Mouse (Mus musculus) limb, embryonic 13.5 days (tissue): ENCODE measurements around the gene AA467197. TPM values are rescaled to one million over a fixed set of nuclear protein-coding genes. Genes with fewer than 3 reads are reported as not detected.

Experiments used
- ATAC-seq: fragments of 200-750 bp; cut with Nextera tagmentation; 2 replicates; pipeline ENCODE4 v1.8.0; 2017; ENCODE audit warnings: low read depth, moderate number of reproducible peaks, moderate TSS enrichment; ENCODE audit not compliant: low FRiP score
- H3K27ac ChIP-seq: fragments of 300-500 bp; sonication (generic); 2 replicates; pipeline ENCODE4 v1.5.1; 2015; ENCODE audit warnings: inconsistent platforms, mild to moderate bottlenecking, moderate library complexity
- H3K27me3 ChIP-seq: fragments of 300-500 bp; sonication (generic); 2 replicates; pipeline ENCODE4 v1.6.1; 2015; ENCODE audit warnings: mild to moderate bottlenecking, inconsistent platforms
- H3K36me3 ChIP-seq: fragments of 300-500 bp; sonication (generic); 2 replicates; pipeline ENCODE4 v1.6.1; 2015; ENCODE audit warnings: inconsistent platforms, mild to moderate bottlenecking, moderate library complexity
- H3K4me1 ChIP-seq: fragments of 300-500 bp; sonication (generic); 2 replicates; pipeline ENCODE4 v1.6.1; 2015; ENCODE audit warnings: inconsistent platforms
- H3K4me2 ChIP-seq: fragments of 300-500 bp; sonication (generic); replicated peaks from 2 replicates; pipeline ENCODE4 v1.6.1; 2015; ENCODE audit warnings: inconsistent platforms, mild to moderate bottlenecking, moderate library complexity
- H3K4me3 ChIP-seq: fragments of 300-500 bp; sonication (generic); 2 replicates; pipeline ENCODE4 v1.5.1; 2015; ENCODE audit warnings: moderate library complexity, mild to moderate bottlenecking, inconsistent platforms
- H3K9ac ChIP-seq: fragments of 300-500 bp; sonication (generic); 2 replicates; pipeline ENCODE4 v1.6.1; 2015; ENCODE audit warnings: mild to moderate bottlenecking, inconsistent platforms
- H3K9me3 ChIP-seq: fragments of 300-500 bp; sonication (generic); 2 replicates; pipeline ENCODE4 v1.6.1; 2016; ENCODE audit warnings: inconsistent platforms
- WGBS: fragments of 180-500 bp; shearing (Covaris S2); methylation state at CpG from one replicate; pipeline ENCODE4 v1.1.7; 2015; 5-methylcytosine and 5-hydroxymethylcytosine counted together
- microRNA counts: library from miRNA; unstranded; fragments of <30 nt; microRNA quantifications from one replicate; lab custom pipeline; 2016
- microRNA-seq: library from miRNA; unstranded; fragments of <30 nt; microRNA quantifications from one replicate; pipeline ENCODE4, GENCODE M21; 2016
- polyA plus RNA-seq: library from polyadenylated mRNA; unstranded; fragments of >200 nt; fragmentation: Nextera tagmentation; extraction: Ambion mirVana; gene quantifications from 2 replicates; pipeline ENCODE4 v1.2.1, GENCODE M21; 2015

AA467197 gene
- polyA plus RNA-seq, 1 experiment from 2014 or later = 0.62 TPM

DNA sequence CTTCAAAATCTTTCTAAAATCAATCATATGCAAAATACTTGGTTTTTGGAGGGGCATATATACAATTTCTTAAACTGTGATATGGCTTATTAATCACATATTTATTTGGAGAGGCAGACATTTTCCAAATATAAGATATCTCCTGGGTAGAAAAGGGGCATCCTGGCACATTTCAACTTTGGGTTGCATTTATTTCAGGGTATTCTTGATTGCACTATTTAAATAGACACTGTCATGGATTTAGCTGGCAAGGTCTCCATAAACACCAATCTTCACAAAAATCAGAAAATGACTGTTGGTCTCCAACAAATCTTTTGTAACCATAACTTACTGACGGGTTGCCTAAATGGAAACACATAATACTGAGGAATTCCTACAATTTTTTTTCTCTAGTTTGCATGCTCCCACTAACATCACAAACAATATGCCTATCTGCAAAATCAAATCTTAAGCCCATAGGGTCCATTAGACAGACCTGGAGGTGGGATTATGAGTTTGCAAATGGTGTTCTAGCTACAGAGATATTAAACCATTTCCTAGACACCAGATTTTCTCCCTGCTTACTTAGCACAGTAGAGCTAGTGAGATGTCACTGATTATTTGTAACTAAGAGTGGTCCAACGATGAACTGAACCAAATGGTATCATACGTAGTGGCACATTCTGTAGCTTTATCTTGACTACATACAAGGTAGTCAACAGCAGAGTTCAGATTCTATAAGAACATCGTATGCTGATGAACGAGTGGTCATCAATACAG, 44.8 kb downstream of the AA467197 start:
- H3K4me2 ChIP-seq = no peak overlapping the region
- ATAC-seq = peak; percentile 40; the same call in 1 of the 2 replicates
- H3K36me3 ChIP-seq = peaks cover 6% of the 10 kb centered on the region; the same call in 1 of the 2 replicates
- H3K9me3 ChIP-seq = peaks cover 10% of the 10 kb centered on the region
- no peak overlapping the region for H3K9ac ChIP-seq
- H3K27me3 ChIP-seq = no peaks in the 10 kb centered on the region
- no peak overlapping the region for H3K27ac ChIP-seq
- 84% methylated on average over 5 of the region's 5 CpGs for WGBS
- H3K4me3 ChIP-seq = no peak overlapping the region
- H3K4me1 ChIP-seq = no peaks in the 10 kb centered on the region

DNA sequence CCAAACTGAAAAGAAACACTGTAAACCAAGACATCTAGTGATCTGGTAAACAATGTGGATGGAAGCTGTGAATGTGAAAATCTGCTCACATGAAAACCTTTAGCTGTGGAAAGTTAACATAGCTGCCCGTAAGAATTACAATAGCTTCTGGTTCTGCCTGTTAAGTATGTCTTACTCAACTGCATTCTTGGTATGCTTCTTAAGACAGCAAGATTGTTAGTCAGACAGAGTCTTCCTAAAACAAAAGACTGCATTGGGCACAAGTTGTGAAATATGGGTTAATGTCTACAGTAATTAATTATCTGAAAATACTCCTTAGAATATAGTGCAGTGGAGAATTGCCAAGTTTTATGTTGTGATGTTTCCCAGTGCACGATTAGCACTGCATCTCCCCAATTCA, 45.7 kb downstream of the AA467197 start:
- ATAC-seq = no peak
- 89% methylated on average over 2 of the region's 2 CpGs for WGBS
- Histone ChIP-seq H3K36me3 (peaks cover 6% of the 10 kb centered on the region; the same call in 1 of the 2 replicates), H3K27me3 (no peaks in the 10 kb centered on the region), H3K4me1 (no peaks in the 10 kb centered on the region), H3K9ac (no peak overlapping the region), H3K4me2 (no peak overlapping the region), H3K9me3 (peaks cover 10% of the 10 kb centered on the region), H3K27ac (no peak overlapping the region), H3K4me3 (no peak overlapping the region)

DNA sequence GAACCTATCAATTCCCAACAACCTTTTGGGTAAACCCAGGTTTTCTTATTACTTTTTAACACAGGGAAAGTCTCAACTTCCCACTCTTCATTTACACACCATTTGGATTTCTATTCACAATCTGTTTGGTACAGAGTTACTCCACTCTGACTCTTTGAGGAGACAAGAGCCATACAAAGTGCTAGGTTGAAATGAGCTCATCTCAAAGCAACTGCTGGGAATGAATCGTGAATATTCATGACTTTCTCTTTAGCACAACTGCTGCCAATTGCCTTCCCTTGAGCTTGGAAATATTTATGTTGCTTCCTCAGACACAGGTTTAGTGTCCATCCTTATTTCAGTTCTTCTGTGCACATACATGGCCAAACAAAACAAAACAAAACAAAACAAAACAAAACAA, 46.9 kb downstream of the AA467197 start:
- Histone ChIP-seq H3K27ac (no peak overlapping the region), H3K36me3 (peaks cover 6% of the 10 kb centered on the region; the same call in 1 of the 2 replicates), H3K4me2 (no peak overlapping the region), H3K27me3 (no peaks in the 10 kb centered on the region), H3K4me1 (no peaks in the 10 kb centered on the region), H3K4me3 (no peak overlapping the region), H3K9ac (no peak overlapping the region), H3K9me3 (peaks cover 10% of the 10 kb centered on the region)
- WGBS = 89% methylated on average over 1 of the region's 1 CpGs
- ATAC-seq = no peak

DNA sequence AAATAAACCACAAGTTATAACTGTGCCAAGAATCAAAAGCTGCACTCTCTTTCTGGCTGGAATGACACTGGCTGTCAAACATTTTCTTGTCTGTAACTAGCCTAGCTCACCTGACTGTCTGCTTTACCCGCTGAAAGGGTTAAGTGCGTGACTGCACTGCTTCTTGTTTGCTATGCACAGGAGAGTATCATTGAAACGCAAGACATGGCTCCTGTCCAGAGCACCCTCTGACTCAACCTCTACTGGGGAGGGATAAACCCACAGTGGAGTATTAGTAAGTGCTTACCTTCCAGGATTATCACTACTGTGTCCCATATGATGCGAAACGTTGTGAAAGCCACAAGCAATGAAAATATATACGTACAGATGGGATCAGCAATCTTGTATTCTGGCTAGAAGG, 49.9 kb downstream of the AA467197 start:
- peaks cover 6% of the 10 kb centered on the region for H3K9me3 ChIP-seq
- 77% methylated on average over 6 of the region's 6 CpGs for WGBS
- H3K36me3 ChIP-seq = peaks cover 6% of the 10 kb centered on the region; the same call in 1 of the 2 replicates
- no peak overlapping the region for H3K27ac ChIP-seq
- no peak overlapping the region for H3K4me3 ChIP-seq
- H3K4me2 ChIP-seq = no peak overlapping the region
- ATAC-seq = no peak
- no peaks in the 10 kb centered on the region for H3K4me1 ChIP-seq
- H3K9ac ChIP-seq = no peak overlapping the region
- H3K27me3 ChIP-seq = no peaks in the 10 kb centered on the region

MicroRNA genes within 50 kb of the gene (microRNA counts, 519-probe panel; counts per million panel counts)
- not detected for microRNA mmu-miR-147 (lab: Ali Mortazavi, UCI)

Small RNA genes lying within 50 kb of the gene (microRNA-seq; reads per million reads assigned to microRNA genes)
- 3.5 reads per million, percentile 16 among the genes with 10 or more reads in this experiment for gene Mir147

Other genes starting within 250 kb of the AA467197 start
- 0.15 and 0.29 TPM in 2 replicates for gene Slc28a2, start 210.5 kb upstream of the AA467197 start, polyA plus RNA-seq
- not detected in 2 replicates for gene Gm14085, start 152.0 kb upstream of the AA467197 start, polyA plus RNA-seq
- 35.1 and 38.7 TPM in 2 replicates for gene Gatm, start 25.7 kb upstream of the AA467197 start, polyA plus RNA-seq
- 8.2 and 9.9 TPM in 2 replicates for gene Slc30a4, start 65.7 kb downstream of the AA467197 start, polyA plus RNA-seq
- gene Bloc1s6, start 101.5 kb downstream of the AA467197 start, polyA plus RNA-seq = 56.3 and 57.6 TPM in 2 replicates
- gene Sqor, start 128.3 kb downstream of the AA467197 start, polyA plus RNA-seq = 4.8 TPM in 2 replicates